Mouse (Mus musculus): Measurements from ENCODE around the gene Chchd10. TPM values are rescaled to one million over a fixed set of nuclear protein-coding genes. Genes with fewer than 3 reads are reported as not detected.

The Chchd10 gene
- polyA plus RNA-seq, 1 experiment from 2014 or later: 32.7 TPM

- Histone ChIP-seq H3K9me3 (replicated peaks; ENCODE audit: control insufficient read depth, low read length) (no peaks in the 10 kb centered on the region), H3K9ac (ENCODE audit: low read length) (no peak within 1 kb of the TSS), H3K4me2 (ENCODE audit: low read length) (peak within 1 kb of the TSS; percentile 34), H3K27ac (ENCODE audit: low read depth, low read length) (no peak within 1 kb of the TSS), H3K4me1 (ENCODE audit: control insufficient read depth, insufficient read depth, low read length) (peaks cover 7% of the 10 kb centered on the region; the same call in 1 of the 2 replicates), H3K36me3 (ENCODE audit: control insufficient read depth, insufficient read depth, low read length) (no peaks in the 10 kb centered on the region), H3K27me3 (replicated peaks; ENCODE audit: control insufficient read depth, insufficient read depth, low read length) (no peaks in the 10 kb centered on the region; the same call in none of the 2 replicates), H3K4me3 (ENCODE audit: low read depth, low read length) (no peak within 1 kb of the TSS)
- 35% methylated on average over 20 of the region's 20 CpGs for WGBS
- ATAC-seq (no peak), DNase-seq (ENCODE audit: low spot score) (no peak)
These were observed 21.5 kb downstream of the Chchd10 start, which contains the start of gene Gm5134 for GRCm38 (mm10) chr10:75954381-75954811. Gene Gm5134, plus strand, starts transcription at chr10:75954514.

- H3K4me2 ChIP-seq (ENCODE audit: low read length): no peak overlapping the region
- no peak for DNase-seq (ENCODE audit: low spot score)
- WGBS: 91% methylated on average over 10 of the region's 10 CpGs
These were observed 40.9 kb downstream of the Chchd10 start for GRCm38 (mm10) chr10:75973846-75974245.

GRCm38 (mm10) chr10:75975216-75975615 lies 42.3 kb downstream of the Chchd10 start:
- H3K4me1 ChIP-seq (ENCODE audit: control insufficient read depth, insufficient read depth, low read length): no peaks in the 10 kb centered on the region
- peak; percentile 28 for DNase-seq (ENCODE audit: low spot score)
- no peak overlapping the region for H3K4me3 ChIP-seq (ENCODE audit: low read depth, low read length)
- H3K9ac ChIP-seq (ENCODE audit: low read length): no peak overlapping the region
- H3K36me3 ChIP-seq (ENCODE audit: control insufficient read depth, insufficient read depth, low read length): no peaks in the 10 kb centered on the region
- no peak for ATAC-seq
- no peak overlapping the region for H3K27ac ChIP-seq (ENCODE audit: low read depth, low read length)
- H3K9me3 ChIP-seq (replicated peaks; ENCODE audit: control insufficient read depth, low read length): no peaks in the 10 kb centered on the region
- WGBS: 82% methylated on average over 5 of the region's 5 CpGs
- H3K4me2 ChIP-seq (ENCODE audit: low read length): no peak overlapping the region
- no peaks in the 10 kb centered on the region for H3K27me3 ChIP-seq (replicated peaks; ENCODE audit: control insufficient read depth, insufficient read depth, low read length)

More at GRCm38 (mm10) chr10:75973846-75974245, 40.9 kb downstream of the Chchd10 start:
- Histone ChIP-seq H3K4me1 (ENCODE audit: control insufficient read depth, insufficient read depth, low read length) (no peaks in the 10 kb centered on the region), H3K4me3 (ENCODE audit: low read depth, low read length) (no peak overlapping the region), H3K9ac (ENCODE audit: low read length) (no peak overlapping the region), H3K36me3 (ENCODE audit: control insufficient read depth, insufficient read depth, low read length) (no peaks in the 10 kb centered on the region), H3K9me3 (replicated peaks; ENCODE audit: control insufficient read depth, low read length) (no peaks in the 10 kb centered on the region), H3K27me3 (replicated peaks; ENCODE audit: control insufficient read depth, insufficient read depth, low read length) (no peaks in the 10 kb centered on the region), H3K27ac (ENCODE audit: low read depth, low read length) (no peak overlapping the region)
- ATAC-seq: no peak

GRCm38 (mm10) chr10:75978119-75978834 lies 45.3 kb downstream of the Chchd10 start:
- no peak overlapping the region for H3K4me2 ChIP-seq (ENCODE audit: low read length)
- no peak for ATAC-seq
- WGBS: 44% methylated on average over 10 of the region's 10 CpGs
- H3K27ac ChIP-seq (ENCODE audit: low read depth, low read length): no peak overlapping the region
- H3K9ac ChIP-seq (ENCODE audit: low read length): no peak overlapping the region
- no peaks in the 10 kb centered on the region for H3K9me3 ChIP-seq (replicated peaks; ENCODE audit: control insufficient read depth, low read length)
- H3K4me1 ChIP-seq (ENCODE audit: control insufficient read depth, insufficient read depth, low read length): no peaks in the 10 kb centered on the region
- H3K27me3 ChIP-seq (replicated peaks; ENCODE audit: control insufficient read depth, insufficient read depth, low read length): no peaks in the 10 kb centered on the region
- no peak for DNase-seq (ENCODE audit: low spot score)
- no peak overlapping the region for H3K4me3 ChIP-seq (ENCODE audit: low read depth, low read length)
- no peaks in the 10 kb centered on the region for H3K36me3 ChIP-seq (ENCODE audit: control insufficient read depth, insufficient read depth, low read length)

GRCm38 (mm10) chr10:75978835-75979157 lies 45.9 kb downstream of the Chchd10 start:
- ATAC-seq (no peak), DNase-seq (ENCODE audit: low spot score) (no peak)
- Histone ChIP-seq H3K4me2 (ENCODE audit: low read length) (no peak overlapping the region), H3K36me3 (ENCODE audit: control insufficient read depth, insufficient read depth, low read length) (no peaks in the 10 kb centered on the region), H3K27me3 (replicated peaks; ENCODE audit: control insufficient read depth, insufficient read depth, low read length) (no peaks in the 10 kb centered on the region), H3K4me1 (ENCODE audit: control insufficient read depth, insufficient read depth, low read length) (no peaks in the 10 kb centered on the region), H3K27ac (ENCODE audit: low read depth, low read length) (no peak overlapping the region), H3K4me3 (ENCODE audit: low read depth, low read length) (no peak overlapping the region), H3K9me3 (replicated peaks; ENCODE audit: control insufficient read depth, low read length) (no peaks in the 10 kb centered on the region), H3K9ac (ENCODE audit: low read length) (no peak overlapping the region)
- 50% methylated on average over 5 of the region's 5 CpGs for WGBS

GRCm38 (mm10) chr10:75979432-75979831 lies 46.5 kb downstream of the Chchd10 start:
- no peaks in the 10 kb centered on the region for H3K27me3 ChIP-seq (replicated peaks; ENCODE audit: control insufficient read depth, insufficient read depth, low read length)
- no peak overlapping the region for H3K4me3 ChIP-seq (ENCODE audit: low read depth, low read length)
- no peaks in the 10 kb centered on the region for H3K36me3 ChIP-seq (ENCODE audit: control insufficient read depth, insufficient read depth, low read length)
- no peak overlapping the region for H3K27ac ChIP-seq (ENCODE audit: low read depth, low read length)
- DNase-seq (ENCODE audit: low spot score) (peak; percentile 70), ATAC-seq (peak; percentile 40; the same call in 1 of the 2 replicates)
- no peak overlapping the region for H3K9ac ChIP-seq (ENCODE audit: low read length)
- H3K4me1 ChIP-seq (ENCODE audit: control insufficient read depth, insufficient read depth, low read length): no peaks in the 10 kb centered on the region
- 92% methylated on average over 3 of the region's 3 CpGs for WGBS
- no peak overlapping the region for H3K4me2 ChIP-seq (ENCODE audit: low read length)
- H3K9me3 ChIP-seq (replicated peaks; ENCODE audit: control insufficient read depth, low read length): no peaks in the 10 kb centered on the region

Other genes starting within 250 kb of the Chchd10 start
- 32.0 and 40.5 TPM in 2 replicates for gene Cabin1, start 168.8 kb upstream of the Chchd10 start, polyA plus RNA-seq (2014; fragmentation: Nextera tagmentation; extraction: Ambion mirVana)
- gene Ddt, start 159.7 kb upstream of the Chchd10 start, polyA plus RNA-seq (2014; fragmentation: Nextera tagmentation; extraction: Ambion mirVana): 65.1 and 79.7 TPM in 2 replicates
- gene Gm20441, start 152.2 kb upstream of the Chchd10 start, polyA plus RNA-seq (2014; fragmentation: Nextera tagmentation; extraction: Ambion mirVana): 0.34 TPM in 1 of 2 replicates, not detected in the other
- 0.67 and 1.2 TPM in 2 replicates for gene Gstt3, start 151.7 kb upstream of the Chchd10 start, polyA plus RNA-seq (2014; fragmentation: Nextera tagmentation; extraction: Ambion mirVana)
- gene Gstt1, start 134.5 kb upstream of the Chchd10 start, polyA plus RNA-seq (2014; fragmentation: Nextera tagmentation; extraction: Ambion mirVana): 11.5 and 13.0 TPM in 2 replicates
- not detected in 2 replicates for gene Gstt4, start 110.6 kb upstream of the Chchd10 start, polyA plus RNA-seq (2014; fragmentation: Nextera tagmentation; extraction: Ambion mirVana)
- gene Gstt2, start 95.7 kb upstream of the Chchd10 start, polyA plus RNA-seq (2014; fragmentation: Nextera tagmentation; extraction: Ambion mirVana): 4.1 and 6.0 TPM in 2 replicates
- 1,715 and 2,306 TPM in 2 replicates for gene Mif, start 72.9 kb upstream of the Chchd10 start, polyA plus RNA-seq (2014; fragmentation: Nextera tagmentation; extraction: Ambion mirVana)
- 1.6 and 1.7 TPM in 2 replicates for gene Derl3, start 39.7 kb upstream of the Chchd10 start, polyA plus RNA-seq (2014; fragmentation: Nextera tagmentation; extraction: Ambion mirVana)
- gene Smarcb1, start 11.5 kb upstream of the Chchd10 start, polyA plus RNA-seq (2014; fragmentation: Nextera tagmentation; extraction: Ambion mirVana): 253 and 292 TPM in 2 replicates
- 19.4 and 25.1 TPM in 2 replicates for gene Mmp11, start 3.4 kb downstream of the Chchd10 start, polyA plus RNA-seq (2014; fragmentation: Nextera tagmentation; extraction: Ambion mirVana)
- not detected in 2 replicates for gene Gm867, start 7.5 kb downstream of the Chchd10 start, polyA plus RNA-seq (2014; fragmentation: Nextera tagmentation; extraction: Ambion mirVana)
- gene Vpreb3, start 9.9 kb downstream of the Chchd10 start, polyA plus RNA-seq (2014; fragmentation: Nextera tagmentation; extraction: Ambion mirVana): 0.63 TPM in 1 of 2 replicates, not detected in the other
- not detected in 2 replicates for gene Gm5134, start 21.4 kb downstream of the Chchd10 start, polyA plus RNA-seq (2014; fragmentation: Nextera tagmentation; extraction: Ambion mirVana)
- 11.7 and 12.2 TPM in 2 replicates for gene Zfp280b, start 99.5 kb downstream of the Chchd10 start, polyA plus RNA-seq (2014; fragmentation: Nextera tagmentation; extraction: Ambion mirVana)
- not detected in 2 replicates for gene Slc5a4b, start 177.8 kb downstream of the Chchd10 start, polyA plus RNA-seq (2014; fragmentation: Nextera tagmentation; extraction: Ambion mirVana)
- gene Slc5a4a, start 214.3 kb downstream of the Chchd10 start, polyA plus RNA-seq (2014; fragmentation: Nextera tagmentation; extraction: Ambion mirVana): not detected in 2 replicates

Data from forebrain, embryonic 14.5 days (tissue).